ENCODE assay signal across 9 mouse cellular contexts in genomic region chr10:5921031-5921551, GRCm38 (mm10). TPM values are rescaled to one million over a fixed set of nuclear protein-coding genes. Genes with fewer than 3 reads are reported as not detected.
A peak's percentile ranks its signal among the peaks of the same experiment; 100 is the strongest.
DNase-seq lines count a peak whose midpoint lies in the region; ATAC-seq lines count a peak whose summit lies in the region.
"Had no signal": no experiment of that assay in that cellular context is flagged by ENCODE, and none has a peak within 500 bp of the region (broad histone marks: within the 10 kb centered on the region; RNA-seq: fewer than 3 reads in every experiment).

No protein-coding gene starts in this region.

- peak overlapping the region; percentile 66 for H3K4me3 ChIP-seq in forebrain, embryonic 11.5 days (ENCODE audit: low read depth, low read length)
- H3K4me3 ChIP-seq in intestine, embryonic 15.5 days (replicated peaks) = peak overlapping the region; percentile 47
- H3K4me3 ChIP-seq in stomach, embryonic 14.5 days (ENCODE audit: low read depth, low read length) = peak overlapping the region; percentile 72
- H3K4me3 ChIP-seq: erythroblast, embryonic 14.5 days had no signal

- no peaks in the 10 kb centered on the region for H3K27me3 ChIP-seq in forebrain, embryonic 11.5 days (ENCODE audit: control insufficient read depth, insufficient read depth, low read length)
- H3K27me3 ChIP-seq in intestine, embryonic 15.5 days (replicated peaks) = peaks cover 5% of the 10 kb centered on the region; the same call in 1 of the 2 replicates
- no peaks in the 10 kb centered on the region for H3K27me3 ChIP-seq in stomach, embryonic 14.5 days (ENCODE audit: control insufficient read depth, insufficient read depth, low read length)

- H3K27ac ChIP-seq in forebrain, embryonic 11.5 days (ENCODE audit: low read depth, low read length) = no peak overlapping the region
- H3K27ac ChIP-seq in intestine, embryonic 15.5 days = no peak overlapping the region
- no peak overlapping the region for H3K27ac ChIP-seq in stomach, embryonic 14.5 days (ENCODE audit: low read length)

- H3K36me3 ChIP-seq in forebrain, embryonic 11.5 days (ENCODE audit: control insufficient read depth, insufficient read depth, low read length) = no peaks in the 10 kb centered on the region
- no peaks in the 10 kb centered on the region for H3K36me3 ChIP-seq in intestine, embryonic 15.5 days
- no peaks in the 10 kb centered on the region for H3K36me3 ChIP-seq in stomach, embryonic 14.5 days (ENCODE audit: control insufficient read depth, insufficient read depth, low read length)

- no peaks in the 10 kb centered on the region for H3K4me1 ChIP-seq in forebrain, embryonic 11.5 days (replicated peaks; ENCODE audit: control insufficient read depth, insufficient read depth, low read length)
- H3K4me1 ChIP-seq in intestine, embryonic 15.5 days (replicated peaks) = 0 out of 2 replicates have a peak, but pooled peaks cover 3% of the 10 kb centered on the region
- H3K4me1 ChIP-seq in stomach, embryonic 14.5 days (ENCODE audit: control insufficient read depth, insufficient read depth, low read length) = no peaks in the 10 kb centered on the region

- peak; percentile 13; the same call in 1 of the 2 replicates for ATAC-seq in forebrain, embryonic 11.5 days (replicated peaks; ENCODE audit: low FRiP score)
- ATAC-seq in intestine, embryonic 15.5 days = peak; percentile 61
- 0 out of 2 replicates have a peak, but pooled peaks have one; percentile 37 for ATAC-seq in stomach, embryonic 14.5 days (ENCODE audit: insufficient number of reproducible peaks, insufficient read depth, low FRiP score, low read depth)

- peak; percentile 8 for DNase-seq in adrenal gland, postnatal 14 days
- no peak for DNase-seq in adrenal gland, postnatal 4 days (ENCODE audit: low spot score in 2 of 2)
- DNase-seq in brain, adult 2 months (ENCODE audit: low read depth, low spot score) = peak; percentile 61
- DNase-seq in forebrain, embryonic 11.5 days (ENCODE audit: low spot score) = peak; percentile 57
- DNase-seq in mesoderm, embryonic 11.5 days (ENCODE audit: low read depth, low spot score) = peak; percentile 11
- no peak for DNase-seq in thymus, postnatal 25 days

- WGBS in forebrain, embryonic 11.5 days = under 1% methylated on average over 12 of the region's 12 CpGs
- WGBS in intestine, embryonic 15.5 days = 2% methylated on average over 11 of the region's 12 CpGs
- 1% methylated on average over 12 of the region's 12 CpGs for WGBS in stomach, embryonic 14.5 days

- peak overlapping the region; percentile 93 for H3K4me2 ChIP-seq in forebrain, embryonic 11.5 days (ENCODE audit: low read depth, low read length, severe bottlenecking)
- peak overlapping the region; percentile 93 for H3K4me2 ChIP-seq in intestine, embryonic 15.5 days (replicated peaks)
- peak overlapping the region; percentile 97 for H3K4me2 ChIP-seq in stomach, embryonic 14.5 days (replicated peaks; ENCODE audit: low read depth, low read length)

- H3K9me3 ChIP-seq in forebrain, embryonic 11.5 days (ENCODE audit: control insufficient read depth, low read length) = no peaks in the 10 kb centered on the region
- H3K9me3 ChIP-seq in intestine, embryonic 15.5 days = no peaks in the 10 kb centered on the region
- no peaks in the 10 kb centered on the region for H3K9me3 ChIP-seq in stomach, embryonic 14.5 days (ENCODE audit: control insufficient read depth, low read depth, low read length)

- peak overlapping the region; percentile 76 for H3K9ac ChIP-seq in forebrain, embryonic 11.5 days (ENCODE audit: low read length)
- 0 out of 2 replicates have a peak overlapping the region, but pooled peaks have one; percentile 23 for H3K9ac ChIP-seq in intestine, embryonic 15.5 days
- H3K9ac ChIP-seq in stomach, embryonic 14.5 days (replicated peaks; ENCODE audit: low read depth, low read length) = no peak overlapping the region

RNA-seq across cellular contexts. Expression of gene Rgs17, which starts 1.1 kb away (rescaled TPM):
- total RNA-seq in adrenal gland, postnatal 14 days (2021) = 1.1 and 1.5 TPM in 2 replicates
- 1 to 10 TPM; 3.2 to 3.6 TPM for total RNA-seq in adrenal gland, postnatal 4 days (2021)
- polyA plus RNA-seq in forebrain, embryonic 11.5 days (2014; fragmentation: Nextera tagmentation; extraction: Ambion mirVana) = 2.1 and 2.8 TPM in 2 replicates
- polyA plus RNA-seq in intestine, embryonic 15.5 days (2015; fragmentation: Nextera tagmentation; extraction: Ambion mirVana) = 1.9 and 2.5 TPM in 2 replicates
- polyA plus RNA-seq in stomach, embryonic 14.5 days (2014; fragmentation: Nextera tagmentation; extraction: Ambion mirVana) = 4.9 and 7.1 TPM in 2 replicates
- polyA plus RNA-seq: erythroblast, embryonic 14.5 days had no signal

Comparison
In these comparisons a context has a peak if more than half of its experiments do, and no peak if none do; other contexts are left out.
1. DNase-seq: peak in adrenal gland, postnatal 14 days (single experiment), brain, adult 2 months (single experiment), forebrain, embryonic 11.5 days (single experiment) and mesoderm, embryonic 11.5 days (single experiment); none in adrenal gland, postnatal 4 days (0 of 2) and thymus, postnatal 25 days (single experiment).
2. Peak in every context shown above with its lines, with median percentiles within 50 percentile points of each other: ATAC-seq, H3K4me2 ChIP-seq and H3K4me3 ChIP-seq.